Mouse (Mus musculus): ENCODE data around the gene Zbtb8b. TPM values are rescaled to one million over a fixed set of nuclear protein-coding genes. Genes with fewer than 3 reads are reported as not detected.
"Not testable (repeated sequence)": the region's sequence is repeated elsewhere in the genome, so short reads cannot be mapped to it uniquely, and the experiment has no call there.

The Zbtb8b gene
- polyA plus RNA-seq, 1 experiment from 2014 or later, result 2.6 TPM

- peak overlapping the region; percentile 55 for H3K9ac ChIP-seq (ENCODE audit: low read length)
- H3K36me3 ChIP-seq (ENCODE audit: control insufficient read depth, insufficient read depth, low read length), result no peaks in the 10 kb centered on the region; the same call in 1 of the 2 replicates
- DNase-seq (ENCODE audit: low spot score) (no peak), ATAC-seq (ENCODE audit: insufficient read depth, low FRiP score, low TSS enrichment) (peak; percentile 25; the same call in 1 of the 2 replicates)
- peak overlapping the region; percentile 77 for H3K27ac ChIP-seq (ENCODE audit: low read depth, low read length)
- peak overlapping the region; percentile 95 for H3K4me3 ChIP-seq (ENCODE audit: low read depth, low read length)
- H3K4me2 ChIP-seq (ENCODE audit: low read depth), result peak overlapping the region; percentile 72
- WGBS, result under 1% methylated on average over 4 of the region's 4 CpGs
- no peaks in the 10 kb centered on the region for H3K27me3 ChIP-seq (ENCODE audit: control insufficient read depth, insufficient read depth, low read length)
- peaks cover 6% of the 10 kb centered on the region; the same call in 1 of the 2 replicates for H3K4me1 ChIP-seq (ENCODE audit: control insufficient read depth, insufficient read depth, low read length)
- H3K9me3 ChIP-seq (ENCODE audit: control insufficient read depth, low read length), result no peaks in the 10 kb centered on the region
These were observed 20.2 kb upstream of the Zbtb8b start for GRCm38 (mm10) chr4:129460827-129461182.

GRCm38 (mm10) chr4:129459726-129460125, 19.1 kb upstream of the Zbtb8b start:
- 91% methylated on average over 3 of the region's 3 CpGs for WGBS
- no peak for DNase-seq (ENCODE audit: low spot score)

GRCm38 (mm10) chr4:129457311-129457710, 16.7 kb upstream of the Zbtb8b start:
- not testable (repeated sequence) for H3K4me1 ChIP-seq (ENCODE audit: control insufficient read depth, insufficient read depth, low read length); H3K27me3 ChIP-seq (ENCODE audit: control insufficient read depth, insufficient read depth, low read length); DNase-seq (ENCODE audit: low spot score); H3K4me2 ChIP-seq (ENCODE audit: low read depth); H3K9ac ChIP-seq (ENCODE audit: low read length); H3K27ac ChIP-seq (ENCODE audit: low read depth, low read length); H3K4me3 ChIP-seq (ENCODE audit: low read depth, low read length); H3K36me3 ChIP-seq (ENCODE audit: control insufficient read depth, insufficient read depth, low read length); H3K9me3 ChIP-seq (ENCODE audit: control insufficient read depth, low read length); ATAC-seq (ENCODE audit: insufficient read depth, low FRiP score, low TSS enrichment)
- WGBS, result 60% methylated on average over 2 of the region's 2 CpGs

More at GRCm38 (mm10) chr4:129459726-129460125, 19.1 kb upstream of the Zbtb8b start:
- H3K36me3 ChIP-seq (ENCODE audit: control insufficient read depth, insufficient read depth, low read length), result no peaks in the 10 kb centered on the region
- no peaks in the 10 kb centered on the region for H3K9me3 ChIP-seq (ENCODE audit: control insufficient read depth, low read length)
- H3K27ac ChIP-seq (ENCODE audit: low read depth, low read length), result no peak overlapping the region
- H3K9ac ChIP-seq (ENCODE audit: low read length), result no peak overlapping the region
- H3K4me1 ChIP-seq (ENCODE audit: control insufficient read depth, insufficient read depth, low read length), result peaks cover 6% of the 10 kb centered on the region; the same call in 1 of the 2 replicates
- no peak overlapping the region for H3K4me3 ChIP-seq (ENCODE audit: low read depth, low read length)
- H3K27me3 ChIP-seq (ENCODE audit: control insufficient read depth, insufficient read depth, low read length), result no peaks in the 10 kb centered on the region
- no peak overlapping the region for H3K4me2 ChIP-seq (ENCODE audit: low read depth)
- ATAC-seq (ENCODE audit: insufficient read depth, low FRiP score, low TSS enrichment), result no peak

GRCm38 (mm10) chr4:129456126-129456525, 15.5 kb upstream of the Zbtb8b start:
- H3K4me3 ChIP-seq (ENCODE audit: low read depth, low read length), result no peak overlapping the region
- no peaks in the 10 kb centered on the region for H3K36me3 ChIP-seq (ENCODE audit: control insufficient read depth, insufficient read depth, low read length)
- no peaks in the 10 kb centered on the region for H3K4me1 ChIP-seq (ENCODE audit: control insufficient read depth, insufficient read depth, low read length)
- H3K9me3 ChIP-seq (ENCODE audit: control insufficient read depth, low read length), result no peaks in the 10 kb centered on the region
- 62% methylated on average over 5 of the region's 5 CpGs for WGBS
- no peaks in the 10 kb centered on the region for H3K27me3 ChIP-seq (ENCODE audit: control insufficient read depth, insufficient read depth, low read length)
- no peak for ATAC-seq (ENCODE audit: insufficient read depth, low FRiP score, low TSS enrichment)
- no peak overlapping the region for H3K9ac ChIP-seq (ENCODE audit: low read length)
- DNase-seq (ENCODE audit: low spot score), result no peak
- no peak overlapping the region for H3K27ac ChIP-seq (ENCODE audit: low read depth, low read length)
- no peak overlapping the region for H3K4me2 ChIP-seq (ENCODE audit: low read depth)

GRCm38 (mm10) chr4:129455265-129455664, 14.6 kb upstream of the Zbtb8b start:
- 3% methylated on average over 5 of the region's 5 CpGs for WGBS
- no peak for ATAC-seq (ENCODE audit: insufficient read depth, low FRiP score, low TSS enrichment)

GRCm38 (mm10) chr4:129451471-129452169, 11.0 kb upstream of the Zbtb8b start:
- no peak overlapping the region for H3K4me3 ChIP-seq (ENCODE audit: low read depth, low read length)
- no peak overlapping the region for H3K9ac ChIP-seq (ENCODE audit: low read length)
- ATAC-seq (ENCODE audit: insufficient read depth, low FRiP score, low TSS enrichment) (no peak), DNase-seq (ENCODE audit: low spot score) (no peak)
- H3K4me1 ChIP-seq (ENCODE audit: control insufficient read depth, insufficient read depth, low read length), result no peaks in the 10 kb centered on the region
- H3K9me3 ChIP-seq (ENCODE audit: control insufficient read depth, low read length), result no peaks in the 10 kb centered on the region
- no peak overlapping the region for H3K27ac ChIP-seq (ENCODE audit: low read depth, low read length)
- WGBS, result 88% methylated on average over 15 of the region's 15 CpGs
- no peak overlapping the region for H3K4me2 ChIP-seq (ENCODE audit: low read depth)
- H3K27me3 ChIP-seq (ENCODE audit: control insufficient read depth, insufficient read depth, low read length), result no peaks in the 10 kb centered on the region
- H3K36me3 ChIP-seq (ENCODE audit: control insufficient read depth, insufficient read depth, low read length), result no peaks in the 10 kb centered on the region

More at GRCm38 (mm10) chr4:129455265-129455664, 14.6 kb upstream of the Zbtb8b start:
- no peaks in the 10 kb centered on the region for H3K4me1 ChIP-seq (ENCODE audit: control insufficient read depth, insufficient read depth, low read length)
- DNase-seq (ENCODE audit: low spot score), result peak; percentile 61
- no peak overlapping the region for H3K4me3 ChIP-seq (ENCODE audit: low read depth, low read length)
- no peaks in the 10 kb centered on the region for H3K9me3 ChIP-seq (ENCODE audit: control insufficient read depth, low read length)
- H3K9ac ChIP-seq (ENCODE audit: low read length), result no peak overlapping the region
- no peaks in the 10 kb centered on the region for H3K27me3 ChIP-seq (ENCODE audit: control insufficient read depth, insufficient read depth, low read length)
- H3K4me2 ChIP-seq (ENCODE audit: low read depth), result no peak overlapping the region
- H3K36me3 ChIP-seq (ENCODE audit: control insufficient read depth, insufficient read depth, low read length), result no peaks in the 10 kb centered on the region
- no peak overlapping the region for H3K27ac ChIP-seq (ENCODE audit: low read depth, low read length)

GRCm38 (mm10) chr4:129450851-129451250, 10.2 kb upstream of the Zbtb8b start:
- no peaks in the 10 kb centered on the region for H3K27me3 ChIP-seq (ENCODE audit: control insufficient read depth, insufficient read depth, low read length)
- H3K4me3 ChIP-seq (ENCODE audit: low read depth, low read length), result no peak overlapping the region
- no peaks in the 10 kb centered on the region for H3K36me3 ChIP-seq (ENCODE audit: control insufficient read depth, insufficient read depth, low read length)
- no peaks in the 10 kb centered on the region for H3K9me3 ChIP-seq (ENCODE audit: control insufficient read depth, low read length)
- ATAC-seq (ENCODE audit: insufficient read depth, low FRiP score, low TSS enrichment) (no peak), DNase-seq (ENCODE audit: low spot score) (no peak)
- no peak overlapping the region for H3K9ac ChIP-seq (ENCODE audit: low read length)
- H3K27ac ChIP-seq (ENCODE audit: low read depth, low read length), result no peak overlapping the region
- 76% methylated on average over 2 of the region's 2 CpGs for WGBS
- no peaks in the 10 kb centered on the region for H3K4me1 ChIP-seq (ENCODE audit: control insufficient read depth, insufficient read depth, low read length)
- no peak overlapping the region for H3K4me2 ChIP-seq (ENCODE audit: low read depth)

GRCm38 (mm10) chr4:129448713-129449112, 8.1 kb upstream of the Zbtb8b start:
- Histone ChIP-seq H3K4me1 (ENCODE audit: control insufficient read depth, insufficient read depth, low read length) (no peaks in the 10 kb centered on the region), H3K27me3 (ENCODE audit: control insufficient read depth, insufficient read depth, low read length) (no peaks in the 10 kb centered on the region), H3K4me2 (ENCODE audit: low read depth) (no peak overlapping the region), H3K27ac (ENCODE audit: low read depth, low read length) (no peak overlapping the region), H3K9me3 (ENCODE audit: control insufficient read depth, low read length) (no peaks in the 10 kb centered on the region), H3K4me3 (ENCODE audit: low read depth, low read length) (no peak overlapping the region), H3K9ac (ENCODE audit: low read length) (no peak overlapping the region), H3K36me3 (ENCODE audit: control insufficient read depth, insufficient read depth, low read length) (no peaks in the 10 kb centered on the region)
- DNase-seq (ENCODE audit: low spot score) (no peak), ATAC-seq (ENCODE audit: insufficient read depth, low FRiP score, low TSS enrichment) (no peak)
- WGBS, result 87% methylated on average over 6 of the region's 6 CpGs
